8 mouse cellular contexts compared by ENCODE assay signal in the genomic region with DNA sequence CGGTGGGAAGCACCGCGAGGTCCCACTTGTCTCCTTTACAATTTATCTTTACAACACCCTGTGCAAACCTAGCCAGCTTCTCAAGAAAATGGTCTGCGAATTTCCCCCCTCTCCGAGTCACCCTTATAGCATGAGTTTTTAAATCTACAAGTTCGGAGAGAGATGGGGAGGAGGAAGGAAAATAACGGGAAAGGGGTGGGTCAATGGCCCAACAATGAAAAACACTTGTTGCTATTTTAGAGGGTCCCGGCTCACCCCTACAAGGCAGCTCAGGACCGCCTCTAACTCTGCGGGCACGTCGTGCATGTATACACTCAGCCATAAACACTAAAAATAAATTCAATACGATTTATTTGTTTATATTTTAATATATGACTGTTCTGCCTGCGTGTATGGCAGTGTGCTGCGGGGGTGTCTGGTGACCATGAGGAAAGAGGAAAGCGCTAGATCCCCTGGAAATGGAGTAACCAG. TPM values are rescaled to one million over a fixed set of nuclear protein-coding genes. Genes with fewer than 3 reads are reported as not detected.
DNase-seq lines count a peak whose midpoint lies in the region; ATAC-seq and TF ChIP-seq lines count a peak whose summit lies in the region.

No protein-coding gene starts in this region.

- WGBS in heart, embryonic 15.5 days, result under 1% methylated on average over 16 of the region's 16 CpGs
- WGBS in liver, embryonic 16.5 days (ENCODE audit: insufficient replicate concordance), result 0% methylated on average over 16 of the region's 16 CpGs

- no peak for TF ChIP-seq POLR2A in bone marrow macrophage, adult 2 months (IDR thresholded peaks at IDR 0.05; ENCODE audit: borderline replicate concordance, low read depth, low read length)

- H3K9me3 ChIP-seq in heart, embryonic 15.5 days (replicated peaks), result no peaks in the 10 kb centered on the region
- H3K9me3 ChIP-seq in liver, embryonic 16.5 days (replicated peaks; ENCODE audit: control insufficient read depth, low read length), result no peaks in the 10 kb centered on the region

- peak overlapping the region; percentile 67 for H3K9ac ChIP-seq in heart, embryonic 15.5 days
- peak overlapping the region; percentile 13; the same call in 1 of the 2 replicates for H3K9ac ChIP-seq in liver, embryonic 16.5 days (ENCODE audit: low read depth, low read length)

- H3K27me3 ChIP-seq in heart, embryonic 15.5 days, result no peaks in the 10 kb centered on the region
- H3K27me3 ChIP-seq in liver, embryonic 16.5 days (ENCODE audit: control insufficient read depth, insufficient read depth, low read depth, low read length), result peaks cover 23% of the 10 kb centered on the region

- no peaks in the 10 kb centered on the region for H3K36me3 ChIP-seq in heart, embryonic 15.5 days
- no peaks in the 10 kb centered on the region for H3K36me3 ChIP-seq in liver, embryonic 16.5 days (ENCODE audit: control insufficient read depth, insufficient read depth)

- DNase-seq in layer of hippocampus, adult 2 months (ENCODE audit: low spot score in 2 of 2), result no peak
- no peak for DNase-seq in layer of hippocampus, adult 11-12 months (ENCODE audit: low spot score)
- DNase-seq in ovary, adult 18-20 months (ENCODE audit: low spot score), result no peak
- no peak for DNase-seq in testis, postnatal 10 days (ENCODE audit: low spot score)
- DNase-seq in layer of hippocampus, postnatal 10 days (ENCODE audit: low spot score in 2 of 2), result no peak

- no peak for TF ChIP-seq CTCF in layer of hippocampus, adult 2 months (conservative IDR thresholded peaks at IDR 0.05)
- no peak for TF ChIP-seq CTCF in bone marrow macrophage, adult 2 months (IDR thresholded peaks at IDR 0.05; ENCODE audit: low read depth, low read length)

- no peak overlapping the region for H3K27ac ChIP-seq in layer of hippocampus, adult 2 months
- no peak overlapping the region for H3K27ac ChIP-seq in bone marrow macrophage, adult 2 months (ENCODE audit: insufficient read depth, low read depth, low read length)
- peak overlapping the region; percentile 63; the same call in 1 of the 2 replicates for H3K27ac ChIP-seq in heart, embryonic 15.5 days
- no peak overlapping the region for H3K27ac ChIP-seq in liver, embryonic 16.5 days (ENCODE audit: low read length)

- 0 out of 2 replicates have a peak, but pooled peaks have one; percentile 5 for ATAC-seq in heart, embryonic 15.5 days (replicated peaks; ENCODE audit: insufficient number of reproducible peaks, insufficient read depth, low FRiP score, low read depth)
- ATAC-seq in liver, embryonic 16.5 days (ENCODE audit: low read depth), result no peak

- H3K4me2 ChIP-seq in heart, embryonic 15.5 days, result peak overlapping the region; percentile 93
- peak overlapping the region; percentile 92 for H3K4me2 ChIP-seq in liver, embryonic 16.5 days (ENCODE audit: low read depth, low read length)

- H3K4me1 ChIP-seq in bone marrow macrophage, adult 2 months (ENCODE audit: control insufficient read depth, insufficient read depth, low read length), result peaks cover 4% of the 10 kb centered on the region; the same call in 1 of the 2 replicates
- H3K4me1 ChIP-seq in heart, embryonic 15.5 days (replicated peaks), result 0 out of 2 replicates have a peak, but pooled peaks cover 7% of the 10 kb centered on the region
- peaks cover 14% of the 10 kb centered on the region for H3K4me1 ChIP-seq in liver, embryonic 16.5 days (ENCODE audit: control insufficient read depth, low read depth, low read length)

- peak overlapping the region; percentile 76 for H3K4me3 ChIP-seq in layer of hippocampus, adult 2 months
- peak overlapping the region; percentile 69 for H3K4me3 ChIP-seq in bone marrow macrophage, adult 2 months (ENCODE audit: insufficient read depth, low read length)
- H3K4me3 ChIP-seq in heart, embryonic 15.5 days, result peak overlapping the region; percentile 82
- H3K4me3 ChIP-seq in liver, embryonic 16.5 days (ENCODE audit: low read depth, low read length), result peak overlapping the region; percentile 78

RNA-seq across cellular contexts. Expression of a gene that starts 14.4 kb away (rescaled TPM):
- not detected for total RNA-seq in layer of hippocampus, adult 2 months (2021)
- polyA plus RNA-seq in bone marrow macrophage, adult 2 months (2012; ENCODE audit: insufficient read depth, insufficient read length, missing spikeins), result not detected in 2 replicates
- polyA plus RNA-seq in heart, embryonic 15.5 days (2015; fragmentation: Nextera tagmentation; extraction: Ambion mirVana), result not detected in 2 replicates
- polyA plus RNA-seq in liver, embryonic 16.5 days (2015; fragmentation: Nextera tagmentation; extraction: Ambion mirVana), result not detected in 2 replicates
- total RNA-seq in layer of hippocampus, postnatal 10 days (2021), result not detected

RNA-seq across cellular contexts. Expression of a gene that starts 19.2 kb away (rescaled TPM):
- total RNA-seq in layer of hippocampus, adult 2 months (2021), result 10 to 100 TPM; 38.7 to 39.9 TPM
- 44.6 and 46.6 TPM in 2 replicates for polyA plus RNA-seq in bone marrow macrophage, adult 2 months (2012; ENCODE audit: insufficient read depth, insufficient read length, missing spikeins)
- 61.4 and 84.7 TPM in 2 replicates for polyA plus RNA-seq in heart, embryonic 15.5 days (2015; fragmentation: Nextera tagmentation; extraction: Ambion mirVana)
- polyA plus RNA-seq in liver, embryonic 16.5 days (2015; fragmentation: Nextera tagmentation; extraction: Ambion mirVana), result 41.3 and 42.7 TPM in 2 replicates
- total RNA-seq in layer of hippocampus, postnatal 10 days (2021), result 10 to 100 TPM; 43.6 to 50.7 TPM

RNA-seq across cellular contexts. Expression of a gene that starts 30.6 kb away (rescaled TPM):
- total RNA-seq in layer of hippocampus, adult 2 months (2021), result not detected
- not detected in 2 replicates for polyA plus RNA-seq in bone marrow macrophage, adult 2 months (2012; ENCODE audit: insufficient read depth, insufficient read length, missing spikeins)
- polyA plus RNA-seq in heart, embryonic 15.5 days (2015; fragmentation: Nextera tagmentation; extraction: Ambion mirVana), result not detected in 2 replicates
- polyA plus RNA-seq in liver, embryonic 16.5 days (2015; fragmentation: Nextera tagmentation; extraction: Ambion mirVana), result not detected in 2 replicates
- total RNA-seq in layer of hippocampus, postnatal 10 days (2021), result not detected

RNA-seq across cellular contexts. Expression of a gene that starts 48.8 kb away (rescaled TPM):
- total RNA-seq in layer of hippocampus, adult 2 months (2021), result not detected
- polyA plus RNA-seq in bone marrow macrophage, adult 2 months (2012; ENCODE audit: insufficient read depth, insufficient read length, missing spikeins), result not detected in 2 replicates
- 0.04 TPM in 1 of 2 replicates, not detected in the other for polyA plus RNA-seq in heart, embryonic 15.5 days (2015; fragmentation: Nextera tagmentation; extraction: Ambion mirVana)
- 0.05 TPM in 1 of 2 replicates, not detected in the other for polyA plus RNA-seq in liver, embryonic 16.5 days (2015; fragmentation: Nextera tagmentation; extraction: Ambion mirVana)
- not detected for total RNA-seq in layer of hippocampus, postnatal 10 days (2021)
